Mouse (Mus musculus) common myeloid progenitor, adult 5-6 weeks (primary cell): Measurements from ENCODE around the gene Rb1. TPM values are rescaled to one million over a fixed set of nuclear protein-coding genes. Genes with fewer than 3 reads are reported as not detected.
A peak's percentile ranks its signal among the peaks of the same experiment; 100 is the strongest.

Source experiments
- ATAC-seq: replicated peaks from 2 replicates; pipeline ENCODE4 v1.8.0; 2016; ENCODE audit warnings: low read depth, mild to moderate bottlenecking, moderate TSS enrichment, inconsistent platforms; ENCODE audit not compliant: poor library complexity, severe bottlenecking
- total RNA-seq: library from RNA; stranded (forward); fragments of 200-1000, 187-1606 nt; gene quantifications from 2 replicates; pipeline ENCODE4 v1.2.3, GENCODE M21; 2017

Gene Rb1
- total RNA-seq, 1 experiment from 2014 or later, result 31.6 TPM

- peak; percentile 89 for ATAC-seq
Measured at GRCm38 (mm10) chr14:73222316-73222970, 103.2 kb downstream of the Rb1 start.

- ATAC-seq, result no peak
Measured at GRCm38 (mm10) chr14:73217062-73217461, 108.6 kb downstream of the Rb1 start.

- no peak for ATAC-seq
Measured at GRCm38 (mm10) chr14:73211477-73211876, 114.1 kb downstream of the Rb1 start.

GRCm38 (mm10) chr14:73210196-73210595, 115.4 kb downstream of the Rb1 start:
- ATAC-seq, result no peak

GRCm38 (mm10) chr14:73209262-73209661, 116.4 kb downstream of the Rb1 start:
- ATAC-seq, result no peak

- no peak for ATAC-seq
Measured at GRCm38 (mm10) chr14:73204016-73204415, 121.6 kb downstream of the Rb1 start.

GRCm38 (mm10) chr14:73201447-73201846, 124.2 kb downstream of the Rb1 start:
- no peak for ATAC-seq

- no peak for ATAC-seq
Measured at GRCm38 (mm10) chr14:73199058-73199457, 126.6 kb downstream of the Rb1 start.

GRCm38 (mm10) chr14:73186875-73187274, 138.7 kb downstream of the Rb1 start:
- peak; percentile 39; the same call in 1 of the 2 replicates for ATAC-seq

GRCm38 (mm10) chr14:73181144-73181543, 144.5 kb downstream of the Rb1 start:
- no peak for ATAC-seq

GRCm38 (mm10) chr14:73180671-73181070, 145.0 kb downstream of the Rb1 start:
- no peak for ATAC-seq

GRCm38 (mm10) chr14:73179221-73179681, 146.4 kb downstream of the Rb1 start:
- ATAC-seq, result peak; percentile 23

- ATAC-seq, result no peak
Measured at GRCm38 (mm10) chr14:73177961-73178360, 147.7 kb downstream of the Rb1 start.

- peak; percentile 31 for ATAC-seq
Measured at GRCm38 (mm10) chr14:73176266-73176665, 149.4 kb downstream of the Rb1 start.

- peak; percentile 84 for ATAC-seq
Measured at GRCm38 (mm10) chr14:73175814-73176213, 149.8 kb downstream of the Rb1 start.

GRCm38 (mm10) chr14:73175031-73175430, 150.6 kb downstream of the Rb1 start:
- no peak for ATAC-seq

- ATAC-seq, result no peak
Measured at GRCm38 (mm10) chr14:73174091-73174995, 151.3 kb downstream of the Rb1 start.

GRCm38 (mm10) chr14:73173662-73174061, 152.0 kb downstream of the Rb1 start:
- no peak for ATAC-seq

GRCm38 (mm10) chr14:73172196-73173011, 153.2 kb downstream of the Rb1 start:
- peak; percentile 36; the same call in 1 of the 2 replicates for ATAC-seq
